Comparison of ENCODE assay signal across 8 mouse cellular contexts in genomic region chr3:9520728-9521054, GRCm38 (mm10).
DNase-seq lines count a peak whose midpoint lies in the region; ATAC-seq lines count a peak whose summit lies in the region.

No protein-coding gene starts in this region.

- H3K9ac ChIP-seq in heart, embryonic 12.5 days = no peak overlapping the region
- H3K9ac ChIP-seq in forebrain, embryonic 14.5 days (ENCODE audit: low read length) = no peak overlapping the region
- no peak overlapping the region for H3K9ac ChIP-seq in liver, embryonic 12.5 days

- no peaks in the 10 kb centered on the region for H3K9me3 ChIP-seq in heart, embryonic 12.5 days (replicated peaks)
- H3K9me3 ChIP-seq in forebrain, embryonic 14.5 days (replicated peaks; ENCODE audit: control insufficient read depth, low read length) = no peaks in the 10 kb centered on the region
- H3K9me3 ChIP-seq in liver, embryonic 12.5 days (replicated peaks) = no peaks in the 10 kb centered on the region

- H3K36me3 ChIP-seq in heart, embryonic 12.5 days = no peaks in the 10 kb centered on the region
- H3K36me3 ChIP-seq in forebrain, embryonic 14.5 days (ENCODE audit: control insufficient read depth, insufficient read depth, low read length) = no peaks in the 10 kb centered on the region
- no peaks in the 10 kb centered on the region for H3K36me3 ChIP-seq in liver, embryonic 12.5 days

- no peak for DNase-seq in heart, postnatal 14 days
- DNase-seq in forebrain, embryonic 14.5 days (ENCODE audit: low spot score) = no peak
- DNase-seq in left cerebral cortex, adult 9 months (ENCODE audit: low spot score in 2 of 2) = no peak
- no peak for DNase-seq in left cerebral cortex, adult 18-20 months (ENCODE audit: low spot score in 2 of 2)
- DNase-seq in spleen, adult 18-20 months = no peak

- H3K4me3 ChIP-seq in heart, embryonic 12.5 days = no peak overlapping the region
- no peak overlapping the region for H3K4me3 ChIP-seq in forebrain, embryonic 14.5 days (ENCODE audit: low read depth, low read length)
- no peak overlapping the region for H3K4me3 ChIP-seq in liver, embryonic 12.5 days

- H3K4me2 ChIP-seq in heart, embryonic 12.5 days = peak overlapping the region; percentile 37; the same call in 1 of the 2 replicates
- peak overlapping the region; percentile 30; the same call in 1 of the 2 replicates for H3K4me2 ChIP-seq in forebrain, embryonic 14.5 days (ENCODE audit: low read length)
- peak overlapping the region; percentile 17 for H3K4me2 ChIP-seq in liver, embryonic 12.5 days

- intact Hi-C loops in heart, postnatal 14 days (cut with DNase I) = no loop called here

- peaks cover 71% of the 10 kb centered on the region for H3K4me1 ChIP-seq in heart, embryonic 12.5 days (replicated peaks)
- peaks cover 28% of the 10 kb centered on the region for H3K4me1 ChIP-seq in forebrain, embryonic 14.5 days (ENCODE audit: control insufficient read depth, insufficient read depth, low read length)
- peaks cover 43% of the 10 kb centered on the region for H3K4me1 ChIP-seq in liver, embryonic 12.5 days

- 46% methylated on average over 7 of the region's 7 CpGs for WGBS in heart, embryonic 12.5 days
- WGBS in forebrain, embryonic 14.5 days = 28% methylated on average over 7 of the region's 7 CpGs
- WGBS in liver, embryonic 12.5 days (ENCODE audit: insufficient replicate concordance) = 49% methylated on average over 7 of the region's 7 CpGs

- ATAC-seq in heart, embryonic 12.5 days (ENCODE audit: insufficient number of reproducible peaks, low FRiP score) = no peak
- ATAC-seq in CD4-positive, CD25-positive, alpha-beta regulatory T cell, adult 4 months = peak; percentile 70
- peak; percentile 11; the same call in 1 of the 2 replicates for ATAC-seq in forebrain, embryonic 14.5 days
- ATAC-seq in liver, embryonic 12.5 days = no peak

- no peaks in the 10 kb centered on the region for H3K27me3 ChIP-seq in heart, embryonic 12.5 days (replicated peaks)
- peaks cover 19% of the 10 kb centered on the region for H3K27me3 ChIP-seq in forebrain, embryonic 14.5 days (replicated peaks; ENCODE audit: control insufficient read depth, insufficient read depth, low read length)
- no peaks in the 10 kb centered on the region for H3K27me3 ChIP-seq in liver, embryonic 12.5 days (replicated peaks)

- peak overlapping the region; percentile 75 for H3K27ac ChIP-seq in heart, embryonic 12.5 days (ENCODE audit: poor library complexity, severe bottlenecking)
- H3K27ac ChIP-seq in forebrain, embryonic 14.5 days (ENCODE audit: low read depth, low read length) = 0 out of 2 replicates have a peak overlapping the region, but pooled peaks have one; percentile 52
- H3K27ac ChIP-seq in liver, embryonic 12.5 days = peak overlapping the region; percentile 36

Comparison
In these comparisons a context has a peak if more than half of its experiments do, and no peak if none do; other contexts are left out.
1. ATAC-seq: peak in CD4-positive, CD25-positive, alpha-beta regulatory T cell, adult 4 months (single experiment) and forebrain, embryonic 14.5 days (single experiment); none in heart, embryonic 12.5 days (single experiment) and liver, embryonic 12.5 days (single experiment).
2. Peak in every context shown above with its lines, with median percentiles within 50 percentile points of each other: H3K27ac ChIP-seq and H3K4me2 ChIP-seq.